Mouse (Mus musculus): Measurements from ENCODE around the gene Gli2. TPM values are rescaled to one million over a fixed set of nuclear protein-coding genes. Genes with fewer than 3 reads are reported as not detected.

Gli2 gene
- polyA plus RNA-seq (2015; fragmentation: Illumina TruSeq; extraction: RNeasy Lipid Tissue Mini Kit (QIAGEN cat#74804); ENCODE audit: low read depth, low replicate concordance), result 1.9 TPM

DNA sequence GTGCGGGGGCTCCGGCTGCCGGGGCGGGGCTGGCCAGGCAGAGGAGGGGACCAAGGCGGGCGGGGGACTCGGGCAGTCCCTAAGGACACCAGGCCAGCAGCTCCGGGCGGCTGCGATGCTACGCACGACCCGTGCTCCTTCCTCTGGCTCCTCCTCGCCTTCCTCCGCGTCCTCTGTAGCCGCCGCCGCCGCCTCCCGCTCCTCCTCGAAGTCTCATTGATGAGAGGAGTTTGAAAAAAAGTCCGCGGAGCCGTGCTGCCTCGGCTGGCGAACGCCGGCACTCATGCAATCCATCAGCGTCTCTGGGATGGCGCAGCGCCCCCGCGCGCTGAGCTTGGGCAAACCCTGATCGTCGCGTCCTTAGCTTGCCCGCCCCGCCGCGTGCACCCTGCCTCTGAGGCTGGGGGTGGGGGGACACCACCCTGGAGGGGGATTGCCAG lies at the start of gene Gli2:
TSS of gene Gli2 (minus strand) at position 218 of the 440 bp plus-strand sequence.

